Mouse (Mus musculus) heart, postnatal 0 days (tissue): ENCODE measurements around the gene Smyd3. TPM values are rescaled to one million over a fixed set of nuclear protein-coding genes. Genes with fewer than 3 reads are reported as not detected.
A peak's percentile ranks its signal among the peaks of the same experiment; 100 is the strongest.

Experiments used
- ATAC-seq: fragments of 200-750 bp; cut with Nextera tagmentation; 2 replicates; pipeline ENCODE4 v1.8.0; 2017; ENCODE audit warnings: low read depth, moderate number of reproducible peaks, moderate library complexity; ENCODE audit not compliant: insufficient read depth
- DNase-seq: peaks from one replicate; pipeline ENCODE4 v3.0.0-alpha.2; 2016; ENCODE audit warnings: low spot score
- H3K27ac ChIP-seq: fragments of 300-500 bp; sonication (generic); 2 replicates; pipeline ENCODE4 v1.5.1; 2014; ENCODE audit warnings: low read depth, mild to moderate bottlenecking
- H3K27me3 ChIP-seq: fragments of 300-500 bp; sonication (generic); 2 replicates; pipeline ENCODE4 v1.6.1; 2014; ENCODE audit warnings: low read length, mixed read lengths; ENCODE audit not compliant: control insufficient read depth, insufficient read depth
- H3K36me3 ChIP-seq: fragments of 300-500 bp; sonication (generic); replicated peaks from 2 replicates; pipeline ENCODE4 v1.6.1; 2014; ENCODE audit warnings: low read length, mixed read lengths; ENCODE audit not compliant: control insufficient read depth, insufficient read depth
- H3K4me1 ChIP-seq: fragments of 300-500 bp; sonication (generic); 2 replicates; pipeline ENCODE4 v1.6.1; 2014; ENCODE audit warnings: antibody characterized with exemption; ENCODE audit not compliant: control insufficient read depth, insufficient read depth
- H3K4me2 ChIP-seq: fragments of 300-500 bp; sonication (generic); 2 replicates; pipeline ENCODE4 v1.6.1; 2014; ENCODE audit warnings: low read depth, mild to moderate bottlenecking, low read length, moderate library complexity
- H3K4me3 ChIP-seq: fragments of 300-500 bp; sonication (generic); 2 replicates; pipeline ENCODE4 v1.5.1; 2014; ENCODE audit warnings: low read depth, low read length
- H3K9ac ChIP-seq: fragments of 300-500 bp; sonication (generic); replicated peaks from 2 replicates; pipeline ENCODE4 v1.6.1; 2014; ENCODE audit warnings: low read depth, low read length, mixed read lengths
- H3K9me3 ChIP-seq: fragments of 300-500 bp; sonication (generic); replicated peaks from 2 replicates; pipeline ENCODE4 v1.6.1; 2016; ENCODE audit warnings: low read length; ENCODE audit not compliant: control insufficient read depth
- CTCF ChIP-seq: IDR thresholded peaks from 2 replicates; pipeline ENCODE4 v1.5.1; 2016; ENCODE audit warnings: antibody characterized with exemption, control low read depth, low read depth
- EP300 ChIP-seq: IDR thresholded peaks from 2 replicates; pipeline ENCODE4 v1.6.1; 2016; ENCODE audit warnings: antibody characterized with exemption, low read depth
- WGBS: fragments of 180-500 bp; shearing (Covaris S2); extraction: QIAGEN DNeasy Blood & Tissue Kit; methylation state at CpG from one replicate; pipeline ENCODE4 v1.1.7; 2014; 5-methylcytosine and 5-hydroxymethylcytosine counted together
- polyA plus RNA-seq: library from polyadenylated mRNA; unstranded; fragments of >200 nt; fragmentation: Nextera tagmentation; extraction: Ambion mirVana; gene quantifications from 2 replicates; pipeline ENCODE4 v1.2.1, GENCODE M21; 2015
- total RNA-seq: library from RNA; depleted of rRNA; stranded (reverse); fragments of >200 nt; gene quantifications from 2 replicates; pipeline ENCODE4 v1.2.3, GENCODE M21; 2014; ENCODE audit warnings: low replicate concordance

The Smyd3 gene
- total and polyA plus RNA-seq, 2 experiments from 2014 or later = 7.0 to 11.6 TPM

GRCm38 (mm10) chr1:178958641-178959040, 559.2 kb downstream of the Smyd3 start:
- DNase-seq (no peak), ATAC-seq (no peak)
- Histone ChIP-seq H3K4me2 (no peak overlapping the region), H3K4me1 (no peaks in the 10 kb centered on the region), H3K9me3 (no peaks in the 10 kb centered on the region), H3K36me3 (no peaks in the 10 kb centered on the region), H3K9ac (no peak overlapping the region), H3K27me3 (no peaks in the 10 kb centered on the region), H3K27ac (no peak overlapping the region), H3K4me3 (no peak overlapping the region)
- WGBS = 87% methylated on average over 4 of the region's 4 CpGs
- TF ChIP-seq CTCF (no peak), EP300 (no peak)

- H3K36me3 ChIP-seq = no peaks in the 10 kb centered on the region
- no peaks in the 10 kb centered on the region for H3K27me3 ChIP-seq
- H3K4me2 ChIP-seq = no peak overlapping the region
- no peak overlapping the region for H3K4me3 ChIP-seq
- no peak overlapping the region for H3K9ac ChIP-seq
- ATAC-seq = no peak
- no peak overlapping the region for H3K27ac ChIP-seq
- no peaks in the 10 kb centered on the region for H3K4me1 ChIP-seq
- TF ChIP-seq CTCF (no peak), EP300 (no peak)
- DNase-seq = no peak
- 83% methylated on average over 12 of the region's 12 CpGs for WGBS
- peaks cover 10% of the 10 kb centered on the region; the same call in 1 of the 2 replicates for H3K9me3 ChIP-seq
Measured at GRCm38 (mm10) chr1:178952910-178953309, 564.9 kb downstream of the Smyd3 start.

GRCm38 (mm10) chr1:178942251-178942963, 575.4 kb downstream of the Smyd3 start:
- DNase-seq = no peak
- no peaks in the 10 kb centered on the region for H3K36me3 ChIP-seq
- no peak overlapping the region for H3K4me3 ChIP-seq
- no peak overlapping the region for H3K27ac ChIP-seq
- no peaks in the 10 kb centered on the region for H3K4me1 ChIP-seq
- WGBS = 45% methylated on average over 7 of the region's 7 CpGs
- H3K9ac ChIP-seq = no peak overlapping the region
- H3K4me2 ChIP-seq = no peak overlapping the region
- no peaks in the 10 kb centered on the region for H3K9me3 ChIP-seq
- ATAC-seq = no peak
- no peaks in the 10 kb centered on the region for H3K27me3 ChIP-seq
- no peak for TF ChIP-seq EP300
- TF ChIP-seq CTCF = no peak

- TF ChIP-seq EP300 (no peak), CTCF (no peak)
- no peaks in the 10 kb centered on the region for H3K4me1 ChIP-seq
- H3K9ac ChIP-seq = no peak overlapping the region
Measured at GRCm38 (mm10) chr1:178940353-178940752, 577.5 kb downstream of the Smyd3 start.

GRCm38 (mm10) chr1:178936976-178937375, 580.9 kb downstream of the Smyd3 start:
- H3K36me3 ChIP-seq = peaks cover 8% of the 10 kb centered on the region; the same call in 1 of the 2 replicates
- no peak overlapping the region for H3K4me2 ChIP-seq
- no peaks in the 10 kb centered on the region for H3K9me3 ChIP-seq
- ATAC-seq = no peak
- H3K27me3 ChIP-seq = no peaks in the 10 kb centered on the region
- no peak overlapping the region for H3K9ac ChIP-seq
- WGBS = 76% methylated on average over 2 of the region's 2 CpGs
- no peak overlapping the region for H3K27ac ChIP-seq
- no peak for DNase-seq
- no peak for TF ChIP-seq CTCF
- no peak for TF ChIP-seq EP300
- H3K4me3 ChIP-seq = no peak overlapping the region
- H3K4me1 ChIP-seq = no peaks in the 10 kb centered on the region

More at GRCm38 (mm10) chr1:178940353-178940752, 577.5 kb downstream of the Smyd3 start:
- DNase-seq (peak; percentile 14), ATAC-seq (peak; percentile 59)
- Histone ChIP-seq H3K36me3 (no peaks in the 10 kb centered on the region), H3K9me3 (no peaks in the 10 kb centered on the region), H3K27ac (no peak overlapping the region), H3K4me3 (no peak overlapping the region), H3K4me2 (no peak overlapping the region), H3K27me3 (no peaks in the 10 kb centered on the region)
- 46% methylated on average over 4 of the region's 4 CpGs for WGBS

GRCm38 (mm10) chr1:178936457-178936856, 581.4 kb downstream of the Smyd3 start:
- no peak overlapping the region for H3K9ac ChIP-seq
- H3K9me3 ChIP-seq = no peaks in the 10 kb centered on the region
- WGBS = 45% methylated on average over 4 of the region's 4 CpGs
- ATAC-seq (no peak), DNase-seq (no peak)
- H3K36me3 ChIP-seq = peaks cover 9% of the 10 kb centered on the region; the same call in 1 of the 2 replicates
- H3K27me3 ChIP-seq = no peaks in the 10 kb centered on the region
- no peaks in the 10 kb centered on the region for H3K4me1 ChIP-seq
- no peak for TF ChIP-seq EP300
- TF ChIP-seq CTCF = no peak
- no peak overlapping the region for H3K4me3 ChIP-seq
- no peak overlapping the region for H3K27ac ChIP-seq
- no peak overlapping the region for H3K4me2 ChIP-seq
